Mouse (Mus musculus): ENCODE results near the gene Celsr3. TPM values are rescaled to one million over a fixed set of nuclear protein-coding genes. Genes with fewer than 3 reads are reported as not detected.

Celsr3 gene
- total and polyA plus RNA-seq, 3 experiments: 0.03 to 0.12 TPM; not detected in 1

GRCm38 (mm10) chr9:108824144-108824685 lies 1.9 kb upstream of the Celsr3 start:
- no peaks in the 10 kb centered on the region; a peak in 1 of 4 replicates for H3K27me3 ChIP-seq (ENCODE audit: control insufficient read depth in 1 of 2, insufficient read depth in 2 of 2, low read length in 2 of 2)
- H3K36me3 ChIP-seq (ENCODE audit: control insufficient read depth in 1 of 2, insufficient read depth in 2 of 2, low read length in 2 of 2): no peaks in the 10 kb centered on the region
- H3K4me3 ChIP-seq (ENCODE audit: control insufficient read depth in 1 of 2, insufficient read depth in 1 of 2, low read depth in 2 of 2, low read length in 2 of 2): no peak overlapping the region
- no peaks in the 10 kb centered on the region for H3K9me3 ChIP-seq (replicated peaks; ENCODE audit: insufficient read depth, low read length)
- no peaks in the 10 kb centered on the region for H3K79me2 ChIP-seq (ENCODE audit: control insufficient read depth, insufficient read depth, low read length, poor library complexity)
- H3K27ac ChIP-seq (ENCODE audit: control insufficient read depth, low read depth, low read length): no peak overlapping the region
- H3K9ac ChIP-seq (ENCODE audit: control insufficient read depth, low read depth, low read length, poor library complexity, severe bottlenecking): no peak overlapping the region
- DNase-seq (ENCODE audit: low read depth, low spot score): no peak
- TF ChIP-seq NELFE (IDR thresholded peaks at IDR 0.05; ENCODE audit: low read depth, low read length): no peak
- TF ChIP-seq TBP (IDR thresholded peaks at IDR 0.05; ENCODE audit: low read depth, low read length): no peak
- no peak for TF ChIP-seq POLR2AphosphoS2 (IDR thresholded peaks at IDR 0.05; ENCODE audit: low read length)
- TF ChIP-seq ZKSCAN1 (IDR thresholded peaks at IDR 0.05; ENCODE audit: low read depth, low read length): no peak
- no peak for TF ChIP-seq USF1 (IDR thresholded peaks at IDR 0.05; ENCODE audit: low read depth, low read length)
- TF ChIP-seq RAD21 (IDR thresholded peaks at IDR 0.05; ENCODE audit: low read depth, low read length): no peak
- TF ChIP-seq ZC3H11A (IDR thresholded peaks at IDR 0.05; ENCODE audit: low read depth, low read length): no peak
- TF ChIP-seq ZMIZ1 (IDR thresholded peaks at IDR 0.05; ENCODE audit: low read depth, low read length): no peak
- no peak for TF ChIP-seq RCOR1 (IDR thresholded peaks at IDR 0.05; ENCODE audit: low read depth, low read length)
- no peak for TF ChIP-seq CTCF (IDR thresholded peaks at IDR 0.05 in 2 of 3, conservative IDR thresholded peaks at IDR 0.05 in 1 of 3; ENCODE audit: control insufficient read depth in 1 of 3, insufficient read depth in 1 of 3, low read depth in 2 of 3, low read length in 3 of 3, poor library complexity in 1 of 3, severe bottlenecking in 1 of 3)
- TF ChIP-seq TAL1 (IDR thresholded peaks at IDR 0.05; ENCODE audit: low read length): no peak
- no peak for TF ChIP-seq USF2 (IDR thresholded peaks at IDR 0.05; ENCODE audit: borderline replicate concordance in 1 of 2, insufficient read depth in 1 of 2, low read depth in 1 of 2, low read length in 2 of 2)
- no peak for TF ChIP-seq GATA1 (IDR thresholded peaks at IDR 0.05; ENCODE audit: low read depth, low read length)
- TF ChIP-seq MYB (IDR thresholded peaks at IDR 0.05; ENCODE audit: low read depth, low read length): no peak
- TF ChIP-seq ETS1 (IDR thresholded peaks at IDR 0.05; ENCODE audit: low read depth, low read length): no peak
- TF ChIP-seq MEF2A (IDR thresholded peaks at IDR 0.05; ENCODE audit: extremely low read depth, insufficient replicate concordance, low read depth, low read length, poor library complexity, severe bottlenecking): no peak
- no peak for TF ChIP-seq ELF1 (IDR thresholded peaks at IDR 0.05; ENCODE audit: low read depth, low read length)
- no peak for TF ChIP-seq TCF12 (IDR thresholded peaks at IDR 0.05; ENCODE audit: low read depth, low read length)
- no peak for TF ChIP-seq MAZ (IDR thresholded peaks at IDR 0.05; ENCODE audit: low read depth, low read length)
- H3K4me1 ChIP-seq (ENCODE audit: control insufficient read depth in 1 of 2, insufficient read depth in 2 of 2, low read length in 2 of 2): no peaks in the 10 kb centered on the region

DNA sequence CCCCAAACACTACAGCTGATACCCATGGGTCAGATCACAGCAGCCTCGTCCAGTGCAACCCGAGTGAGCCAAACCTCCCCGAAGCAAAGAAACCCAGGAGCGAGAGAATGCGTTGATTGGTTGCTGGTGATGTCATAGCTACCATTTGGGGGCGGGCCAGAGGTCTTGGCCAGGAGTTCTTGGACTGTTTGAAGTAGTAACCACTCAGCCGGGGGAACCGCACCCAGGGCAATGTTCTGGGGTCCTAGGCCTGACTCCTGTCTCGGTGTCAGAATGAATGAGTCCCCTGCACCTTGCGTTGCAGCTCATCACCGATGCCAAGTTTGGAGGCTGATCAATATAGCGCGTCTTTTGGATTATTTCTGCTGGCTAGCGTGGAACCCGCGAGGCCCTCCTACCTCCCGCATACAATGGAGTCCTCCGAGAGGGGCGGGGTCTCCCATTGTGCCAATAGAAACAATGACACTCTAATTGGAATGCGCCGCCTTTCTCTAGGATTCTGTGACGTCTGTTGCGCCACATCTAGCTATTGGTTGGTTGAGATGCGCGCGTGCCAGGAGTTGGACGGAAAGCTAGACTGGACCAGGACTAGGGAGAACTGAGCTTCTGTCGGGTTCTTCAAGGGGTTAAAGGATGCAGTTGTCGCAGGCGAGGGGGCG lies 1.2 kb upstream of the Celsr3 start:
- no peaks in the 10 kb centered on the region for H3K79me2 ChIP-seq (ENCODE audit: control insufficient read depth, insufficient read depth, low read length, poor library complexity)
- H3K4me1 ChIP-seq (ENCODE audit: control insufficient read depth in 1 of 2, insufficient read depth in 2 of 2, low read length in 2 of 2): no peaks in the 10 kb centered on the region
- H3K9me3 ChIP-seq (replicated peaks; ENCODE audit: insufficient read depth, low read length): no peaks in the 10 kb centered on the region
- no peaks in the 10 kb centered on the region for H3K36me3 ChIP-seq (ENCODE audit: control insufficient read depth in 1 of 2, insufficient read depth in 2 of 2, low read length in 2 of 2)
- no peak for DNase-seq (ENCODE audit: low read depth, low spot score)
- TF ChIP-seq UBTF (IDR thresholded peaks at IDR 0.05; ENCODE audit: borderline replicate concordance, insufficient read depth, low read depth, low read length): no peak
- TF ChIP-seq POLR2A (IDR thresholded peaks at IDR 0.05; ENCODE audit: control insufficient read depth in 1 of 2, insufficient read depth in 1 of 2, low read depth in 1 of 2, low read length in 2 of 2, poor library complexity in 1 of 2): peak in 1 of 2 experiments; percentile 23; a peak in 1 of 4 replicates
- TF ChIP-seq MYC (IDR thresholded peaks at IDR 0.05; ENCODE audit: low read depth, low read length): no peak
- TF ChIP-seq MYB (IDR thresholded peaks at IDR 0.05; ENCODE audit: low read depth, low read length): no peak
- TF ChIP-seq MAZ (IDR thresholded peaks at IDR 0.05; ENCODE audit: low read depth, low read length): no peak
- no peak overlapping the region for H3K27ac ChIP-seq (ENCODE audit: control insufficient read depth, low read depth, low read length)
- no peak overlapping the region for H3K9ac ChIP-seq (ENCODE audit: control insufficient read depth, low read depth, low read length, poor library complexity, severe bottlenecking)
- no peaks in the 10 kb centered on the region; a peak in 1 of 4 replicates for H3K27me3 ChIP-seq (ENCODE audit: control insufficient read depth in 1 of 2, insufficient read depth in 2 of 2, low read length in 2 of 2)
- H3K4me3 ChIP-seq (ENCODE audit: control insufficient read depth in 1 of 2, insufficient read depth in 1 of 2, low read depth in 2 of 2, low read length in 2 of 2): no peak overlapping the region
